Mouse (Mus musculus): ENCODE data around the gene Rgsl1.
"Not testable (repeated sequence)": the region's sequence is repeated elsewhere in the genome, so short reads cannot be mapped to it uniquely, and the experiment has no call there.

Gene Rgsl1

GRCm38 (mm10) chr1:153778205-153778604, 65.7 kb downstream of the Rgsl1 start:
- no peak for ATAC-seq (ENCODE audit: insufficient number of reproducible peaks, low FRiP score, low TSS enrichment)

- no peak for ATAC-seq (ENCODE audit: insufficient number of reproducible peaks, low FRiP score, low TSS enrichment)
Measured at GRCm38 (mm10) chr1:153776257-153776656, 67.7 kb downstream of the Rgsl1 start.

- no peak for ATAC-seq (ENCODE audit: insufficient number of reproducible peaks, low FRiP score, low TSS enrichment)
Measured at GRCm38 (mm10) chr1:153775174-153775573, 68.8 kb downstream of the Rgsl1 start.

GRCm38 (mm10) chr1:153770776-153771167, 73.2 kb downstream of the Rgsl1 start:
- no peak for ATAC-seq (ENCODE audit: insufficient number of reproducible peaks, low FRiP score, low TSS enrichment)

GRCm38 (mm10) chr1:153769998-153770775, 73.8 kb downstream of the Rgsl1 start:
- no peak for ATAC-seq (ENCODE audit: insufficient number of reproducible peaks, low FRiP score, low TSS enrichment)

GRCm38 (mm10) chr1:153769571-153769970, 74.4 kb downstream of the Rgsl1 start:
- not testable (repeated sequence) for ATAC-seq (ENCODE audit: insufficient number of reproducible peaks, low FRiP score, low TSS enrichment)

GRCm38 (mm10) chr1:153768465-153768864, 75.5 kb downstream of the Rgsl1 start:
- ATAC-seq (ENCODE audit: insufficient number of reproducible peaks, low FRiP score, low TSS enrichment) = no peak

GRCm38 (mm10) chr1:153767281-153767680, 76.7 kb downstream of the Rgsl1 start:
- no peak for ATAC-seq (ENCODE audit: insufficient number of reproducible peaks, low FRiP score, low TSS enrichment)

GRCm38 (mm10) chr1:153766298-153766697, 77.6 kb downstream of the Rgsl1 start:
- no peak for ATAC-seq (ENCODE audit: insufficient number of reproducible peaks, low FRiP score, low TSS enrichment)

GRCm38 (mm10) chr1:153764136-153764535, 79.8 kb downstream of the Rgsl1 start:
- no peak for ATAC-seq (ENCODE audit: insufficient number of reproducible peaks, low FRiP score, low TSS enrichment)

GRCm38 (mm10) chr1:153753725-153754464, 90.0 kb downstream of the Rgsl1 start:
- ATAC-seq (ENCODE audit: insufficient number of reproducible peaks, low FRiP score, low TSS enrichment) = no peak

- no peak for ATAC-seq (ENCODE audit: insufficient number of reproducible peaks, low FRiP score, low TSS enrichment)
Measured at GRCm38 (mm10) chr1:153752521-153752920, 91.4 kb downstream of the Rgsl1 start.

- ATAC-seq (ENCODE audit: insufficient number of reproducible peaks, low FRiP score, low TSS enrichment) = no peak
Measured at GRCm38 (mm10) chr1:153751763-153752301, 92.1 kb downstream of the Rgsl1 start.

- no peak for ATAC-seq (ENCODE audit: insufficient number of reproducible peaks, low FRiP score, low TSS enrichment)
Measured at GRCm38 (mm10) chr1:153750054-153750453, 93.9 kb downstream of the Rgsl1 start.

GRCm38 (mm10) chr1:153749211-153749801, 94.6 kb downstream of the Rgsl1 start, which contains the start of gene Rnasel:
Rnasel (plus strand) TSS chr1:153749426.
- ATAC-seq (ENCODE audit: insufficient number of reproducible peaks, low FRiP score, low TSS enrichment) = peak; percentile 49

- no peak for ATAC-seq (ENCODE audit: insufficient number of reproducible peaks, low FRiP score, low TSS enrichment)
Measured at GRCm38 (mm10) chr1:153748549-153748948, 95.4 kb downstream of the Rgsl1 start.

- ATAC-seq (ENCODE audit: insufficient number of reproducible peaks, low FRiP score, low TSS enrichment) = no peak
Measured at GRCm38 (mm10) chr1:153747861-153748530, 95.9 kb downstream of the Rgsl1 start.

- peak; percentile 32; the same call in 1 of the 2 replicates for ATAC-seq (ENCODE audit: insufficient number of reproducible peaks, low FRiP score, low TSS enrichment)
Measured at GRCm38 (mm10) chr1:153746728-153747127, 97.2 kb downstream of the Rgsl1 start.

- ATAC-seq (ENCODE audit: insufficient number of reproducible peaks, low FRiP score, low TSS enrichment) = no peak
Measured at GRCm38 (mm10) chr1:153746119-153746670, 97.7 kb downstream of the Rgsl1 start.
